Comparison of ENCODE assay signal across 26 mouse cellular contexts in the genomic region with DNA sequence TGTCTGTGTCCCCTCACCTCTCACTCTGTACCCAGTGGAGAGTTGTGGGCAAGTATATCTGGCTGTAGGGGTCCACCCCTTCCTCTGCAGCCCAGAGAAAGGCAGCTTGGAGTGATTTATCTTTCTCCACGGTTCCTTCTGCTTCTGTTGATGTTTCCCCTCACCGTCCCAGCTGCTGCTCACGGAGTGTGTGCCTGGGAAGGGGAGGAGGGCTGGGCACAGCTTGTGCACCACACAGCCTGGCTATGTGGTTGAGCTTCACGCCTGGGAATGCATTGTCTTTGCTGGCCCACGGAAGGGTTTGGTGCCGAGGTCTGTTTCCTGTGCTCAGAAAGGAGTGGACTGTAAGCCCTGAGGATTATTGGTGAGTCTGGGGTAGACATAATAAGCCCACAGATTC. TPM values are rescaled to one million over a fixed set of nuclear protein-coding genes. Genes with fewer than 3 reads are reported as not detected.
DNase-seq lines count a peak whose midpoint lies in the region; ATAC-seq and TF ChIP-seq lines count a peak whose summit lies in the region.
"Had no signal": no experiment of that assay in that cellular context is flagged by ENCODE, and none has a peak within 500 bp of the region (broad histone marks: within the 10 kb centered on the region; RNA-seq: fewer than 3 reads in every experiment).

No protein-coding gene starts in this region.

- H3K9ac ChIP-seq in kidney, embryonic 14.5 days (ENCODE audit: low read depth, low read length), result no peak overlapping the region
- no peak overlapping the region for H3K9ac ChIP-seq in kidney, embryonic 15.5 days
- H3K9ac ChIP-seq in neural tube, embryonic 11.5 days (ENCODE audit: low read length), result no peak overlapping the region
- H3K9ac ChIP-seq in neural tube, embryonic 15.5 days (replicated peaks), result no peak overlapping the region
- H3K9ac ChIP-seq: forebrain, embryonic 13.5 days; hindbrain, embryonic 12.5 days; limb, embryonic 15.5 days; liver, embryonic 15.5 days had no signal

- H3K4me1 ChIP-seq in kidney, embryonic 14.5 days (ENCODE audit: control insufficient read depth, insufficient read depth, low read length), result no peaks in the 10 kb centered on the region; the same call in 1 of the 2 replicates
- H3K4me1 ChIP-seq in kidney, embryonic 15.5 days, result peaks cover 11% of the 10 kb centered on the region
- H3K4me1 ChIP-seq in neural tube, embryonic 11.5 days (ENCODE audit: control insufficient read depth, insufficient read depth, low read length), result peaks cover 4% of the 10 kb centered on the region; the same call in 1 of the 2 replicates
- no peaks in the 10 kb centered on the region for H3K4me1 ChIP-seq in neural tube, embryonic 15.5 days
- H3K4me1 ChIP-seq: forebrain, embryonic 13.5 days; limb, embryonic 15.5 days; liver, embryonic 15.5 days had no signal

- DNase-seq in gastrocnemius, adult 2 months, result no peak
- DNase-seq in gastrocnemius, adult 18-20 months (ENCODE audit: low spot score), result no peak
- peak; percentile 13 for DNase-seq in neural tube, embryonic 11.5 days (ENCODE audit: low spot score)
- DNase-seq in left cerebral cortex, postnatal 36 days (ENCODE audit: low spot score in 2 of 2), result no peak
- DNase-seq: adrenal gland, postnatal 36 days; cerebellum, adult 11 months; cerebellum, adult 9-11 months; kidney, adult 11 months; kidney, postnatal 14 days; layer of hippocampus, postnatal 36 days; lung, postnatal 10 days; right cerebral cortex, postnatal 14 days; thymus, adult 2 months; thymus, postnatal 4 days had no signal

- no peak for TF ChIP-seq CTCF in gastrocnemius, adult 2 months (IDR thresholded peaks at IDR 0.05)

- H3K27me3 ChIP-seq in kidney, embryonic 14.5 days (ENCODE audit: control insufficient read depth, insufficient read depth, low read length), result no peaks in the 10 kb centered on the region
- no peaks in the 10 kb centered on the region for H3K27me3 ChIP-seq in kidney, embryonic 15.5 days
- H3K27me3 ChIP-seq in neural tube, embryonic 11.5 days (ENCODE audit: control insufficient read depth, insufficient read depth, low read length), result no peaks in the 10 kb centered on the region
- no peaks in the 10 kb centered on the region for H3K27me3 ChIP-seq in neural tube, embryonic 15.5 days (replicated peaks)
- H3K27me3 ChIP-seq in myocyte (ENCODE audit: control insufficient read depth, insufficient read depth, insufficient read length), result no peaks in the 10 kb centered on the region
- H3K27me3 ChIP-seq: forebrain, embryonic 13.5 days; hindbrain, embryonic 12.5 days; limb, embryonic 15.5 days had no signal

- WGBS in kidney, embryonic 14.5 days, result 23% methylated on average over 6 of the region's 6 CpGs
- 20% methylated on average over 6 of the region's 6 CpGs for WGBS in kidney, embryonic 15.5 days
- whole genome bisulfite sequencing in neural tube, embryonic 11.5 days, result 30% methylated on average over 6 of the region's 6 CpGs
- 29% methylated on average over 6 of the region's 6 CpGs for WGBS in neural tube, embryonic 15.5 days

- no peak overlapping the region for H3K4me2 ChIP-seq in kidney, embryonic 14.5 days (replicated peaks; ENCODE audit: low read depth, low read length)
- no peak overlapping the region for H3K4me2 ChIP-seq in kidney, embryonic 15.5 days
- H3K4me2 ChIP-seq in neural tube, embryonic 11.5 days (ENCODE audit: low read depth), result no peak overlapping the region
- H3K4me2 ChIP-seq in neural tube, embryonic 15.5 days, result no peak overlapping the region
- peak overlapping the region; percentile 6 for H3K4me2 ChIP-seq in myocyte (ENCODE audit: low read depth)
- H3K4me2 ChIP-seq: forebrain, embryonic 13.5 days; hindbrain, embryonic 12.5 days; limb, embryonic 15.5 days; liver, embryonic 15.5 days; midbrain, embryonic 11.5 days had no signal

- no peaks in the 10 kb centered on the region for H3K36me3 ChIP-seq in kidney, embryonic 14.5 days (ENCODE audit: control insufficient read depth, insufficient read depth, low read length)
- no peaks in the 10 kb centered on the region for H3K36me3 ChIP-seq in kidney, embryonic 15.5 days
- no peaks in the 10 kb centered on the region for H3K36me3 ChIP-seq in neural tube, embryonic 11.5 days (ENCODE audit: control insufficient read depth, insufficient read depth, low read length)
- H3K36me3 ChIP-seq in neural tube, embryonic 15.5 days, result no peaks in the 10 kb centered on the region
- H3K36me3 ChIP-seq in myocyte (ENCODE audit: control insufficient read depth, insufficient read depth), result no peaks in the 10 kb centered on the region
- H3K36me3 ChIP-seq: hindbrain, embryonic 12.5 days; limb, embryonic 15.5 days; liver, embryonic 15.5 days had no signal

- peak overlapping the region; percentile 53 for H3K27ac ChIP-seq in gastrocnemius, adult 2 months
- H3K27ac ChIP-seq in kidney, embryonic 14.5 days (ENCODE audit: low read depth, low read length), result peak overlapping the region; percentile 7; the same call in 1 of the 2 replicates
- no peak overlapping the region for H3K27ac ChIP-seq in kidney, embryonic 15.5 days
- no peak overlapping the region for H3K27ac ChIP-seq in neural tube, embryonic 11.5 days (ENCODE audit: low read depth, low read length)
- no peak overlapping the region for H3K27ac ChIP-seq in neural tube, embryonic 15.5 days (replicated peaks)
- H3K27ac ChIP-seq: forebrain, embryonic 13.5 days; hindbrain, embryonic 12.5 days; limb, embryonic 15.5 days; liver, embryonic 15.5 days; stomach, postnatal 0 days had no signal

- H3K4me3 ChIP-seq in gastrocnemius, adult 2 months, result no peak overlapping the region
- H3K4me3 ChIP-seq in kidney, embryonic 14.5 days (ENCODE audit: low read length), result no peak overlapping the region
- no peak overlapping the region for H3K4me3 ChIP-seq in kidney, embryonic 15.5 days (replicated peaks)
- H3K4me3 ChIP-seq in neural tube, embryonic 11.5 days (ENCODE audit: low read depth, low read length), result no peak overlapping the region
- H3K4me3 ChIP-seq in neural tube, embryonic 15.5 days (replicated peaks), result no peak overlapping the region
- no peak overlapping the region for H3K4me3 ChIP-seq in myocyte
- H3K4me3 ChIP-seq: forebrain, embryonic 13.5 days; hindbrain, embryonic 12.5 days; limb, embryonic 15.5 days; liver, embryonic 15.5 days had no signal

- no peak for TF ChIP-seq POLR2A in myocyte (IDR thresholded peaks at IDR 0.05; ENCODE audit: insufficient read length, low read depth)

- H3K79me2 ChIP-seq in myocyte (ENCODE audit: control insufficient read depth, insufficient read depth), result no peaks in the 10 kb centered on the region

- intact Hi-C loops in gastrocnemius, adult 2 months (cut with DNase I), result no loop called here
- intact Hi-C loops in left cerebral cortex, postnatal 36 days (cut with DNase I), result no loop called here

- H3ac ChIP-seq in myocyte (ENCODE audit: control insufficient read depth, insufficient read length), result no peak overlapping the region

- H3K9me3 ChIP-seq in kidney, embryonic 14.5 days (ENCODE audit: control insufficient read depth, low read length), result no peaks in the 10 kb centered on the region
- no peaks in the 10 kb centered on the region for H3K9me3 ChIP-seq in kidney, embryonic 15.5 days (replicated peaks)
- H3K9me3 ChIP-seq in neural tube, embryonic 11.5 days (ENCODE audit: control insufficient read depth, low read length), result no peaks in the 10 kb centered on the region
- no peaks in the 10 kb centered on the region for H3K9me3 ChIP-seq in neural tube, embryonic 15.5 days (replicated peaks)
- H3K9me3 ChIP-seq: forebrain, embryonic 13.5 days; hindbrain, embryonic 12.5 days; limb, embryonic 15.5 days; liver, embryonic 15.5 days had no signal

- peak; percentile 39; the same call in 1 of the 2 replicates for ATAC-seq in kidney, embryonic 14.5 days (ENCODE audit: low FRiP score, low TSS enrichment)
- ATAC-seq in kidney, embryonic 15.5 days (replicated peaks; ENCODE audit: low FRiP score), result no peak; the same call in 1 of the 2 replicates
- no peak for ATAC-seq in neural tube, embryonic 11.5 days (ENCODE audit: insufficient read depth, low FRiP score, low TSS enrichment)
- no peak for ATAC-seq in neural tube, embryonic 15.5 days (ENCODE audit: low FRiP score)
- ATAC-seq: forebrain, embryonic 13.5 days had no signal

TF ChIP-seq in myocyte, 11 proteins besides CTCF, POLR2A, EP300 and RAD21 (continues in another document):
- TF ChIP-seq MAX (IDR thresholded peaks at IDR 0.05; ENCODE audit: low read depth) (no peak), REST (IDR thresholded peaks at IDR 0.05; ENCODE audit: insufficient read depth, insufficient read length) (no peak), TCF3 (IDR thresholded peaks at IDR 0.05; ENCODE audit: insufficient read length, low read depth) (peak; percentile 33), USF1 (IDR thresholded peaks at IDR 0.05; ENCODE audit: low read depth) (no peak), SRF (IDR thresholded peaks at IDR 0.05; ENCODE audit: control insufficient read depth, insufficient read length, low read depth) (no peak), CEBPB (IDR thresholded peaks at IDR 0.05; ENCODE audit: insufficient read depth, poor library complexity, severe bottlenecking) (no peak), POLR2AphosphoS2 (IDR thresholded peaks at IDR 0.05; ENCODE audit: insufficient read length, low read depth) (no peak), MYOD1 (IDR thresholded peaks at IDR 0.05; ENCODE audit: control insufficient read depth in 1 of 3, insufficient read length in 2 of 3, low read depth in 2 of 3) (peak in 2 of 3 experiments; percentile 73), MYOG (IDR thresholded peaks at IDR 0.05; ENCODE audit: control insufficient read depth in 1 of 3, insufficient read depth in 1 of 3, insufficient read length in 2 of 3, low read depth in 2 of 3) (peak; percentile 41 to 94 (median 83))

RNA-seq across cellular contexts. Expression of a gene that starts 9.3 kb away (rescaled TPM):
- total RNA-seq in gastrocnemius, adult 2 months (2021), result 100 to 1,000 TPM; 238 to 380 TPM
- total RNA-seq in gastrocnemius, adult 18-20 months (2021), result 100 to 1,000 TPM; 286 to 347 TPM
- polyA plus RNA-seq in kidney, embryonic 14.5 days (2014; fragmentation: Nextera tagmentation; extraction: Ambion mirVana), result 0.13 and 0.34 TPM in 2 replicates
- polyA plus RNA-seq in kidney, embryonic 15.5 days (2015; fragmentation: Nextera tagmentation; extraction: Ambion mirVana), result 0.42 and 0.54 TPM in 2 replicates
- polyA plus RNA-seq in neural tube, embryonic 11.5 days (2014; fragmentation: Nextera tagmentation; extraction: Ambion mirVana), result 0.76 and 1.1 TPM in 2 replicates
- polyA plus RNA-seq in neural tube, embryonic 15.5 days (2015; fragmentation: Nextera tagmentation; extraction: Ambion mirVana), result 0.47 and 0.49 TPM in 2 replicates
- polyA plus RNA-seq in myocyte (2012; fragmentation: generic; extraction: Trizol), result 22.4 TPM
- total RNA-seq in left cerebral cortex, postnatal 36 days (2021), result under 1 TPM; 0.22 to 0.68 TPM
- polyA plus RNA-seq: forebrain, embryonic 13.5 days had no signal

RNA-seq across cellular contexts. Expression of a gene that starts 47.9 kb away (rescaled TPM):
- total RNA-seq in gastrocnemius, adult 2 months (2021), result under 1 TPM; 0.26 to 0.47 TPM
- under 1 TPM; 0.25 to 0.40 TPM for total RNA-seq in gastrocnemius, adult 18-20 months (2021)
- polyA plus RNA-seq in kidney, embryonic 14.5 days (2014; fragmentation: Nextera tagmentation; extraction: Ambion mirVana), result 0.41 TPM in 1 of 2 replicates, not detected in the other
- 0.13 and 0.49 TPM in 2 replicates for polyA plus RNA-seq in kidney, embryonic 15.5 days (2015; fragmentation: Nextera tagmentation; extraction: Ambion mirVana)
- not detected in 2 replicates for polyA plus RNA-seq in neural tube, embryonic 11.5 days (2014; fragmentation: Nextera tagmentation; extraction: Ambion mirVana)
- 0.05 and 0.17 TPM in 2 replicates for polyA plus RNA-seq in neural tube, embryonic 15.5 days (2015; fragmentation: Nextera tagmentation; extraction: Ambion mirVana)
- not detected for polyA plus RNA-seq in myocyte (2012; fragmentation: generic; extraction: Trizol)
- total RNA-seq in left cerebral cortex, postnatal 36 days (2021), result under 1 TPM; 0.27 to 0.30 TPM
- total RNA-seq: layer of hippocampus, adult 8-10 months; layer of hippocampus, postnatal 36 days had no signal
- polyA plus RNA-seq: embryonic facial prominence, embryonic 14.5 days; forebrain, embryonic 13.5 days; hindbrain, embryonic 12.5 days; stomach, postnatal 0 days had no signal

Comparison
In these comparisons a context has a peak if more than half of its experiments do, and no peak if none do; other contexts are left out.
1. H3K27ac ChIP-seq: peak in gastrocnemius, adult 2 months (single experiment) and kidney, embryonic 14.5 days (single experiment); none in kidney, embryonic 15.5 days (single experiment), neural tube, embryonic 11.5 days (single experiment) and neural tube, embryonic 15.5 days (single experiment).
2. RNA of a gene that starts 9.3 kb away (polyA plus RNA-seq): 22.4 TPM in myocyte (single experiment); 0.76 to 1.1 TPM in neural tube, embryonic 11.5 days, 0.47 to 0.49 TPM in neural tube, embryonic 15.5 days, 0.42 to 0.54 TPM in kidney, embryonic 15.5 days and 0.13 to 0.34 TPM in kidney, embryonic 14.5 days; every median in the first group is over 10 times any median in the second.